In genomic region chr19:47853951-47854795, GRCm38 (mm10) we compare ENCODE assay signal across 7 mouse cellular contexts. TPM values are rescaled to one million over a fixed set of nuclear protein-coding genes. Genes with fewer than 3 reads are reported as not detected.
A peak's percentile ranks its signal among the peaks of the same experiment; 100 is the strongest.
DNase-seq lines count a peak whose midpoint lies in the region; ATAC-seq and TF ChIP-seq lines count a peak whose summit lies in the region.

No protein-coding gene starts in this region.

- WGBS in spleen, adult 2 months = 38% methylated on average over 13 of the region's 13 CpGs
- 18% methylated on average over 13 of the region's 13 CpGs for WGBS in heart, embryonic 15.5 days
- 28% methylated on average over 13 of the region's 13 CpGs for WGBS in liver, embryonic 14.5 days (ENCODE audit: insufficient replicate concordance)

- peaks cover 6% of the 10 kb centered on the region; the same call in 1 of the 2 replicates for H3K27me3 ChIP-seq in spleen, adult 2 months (ENCODE audit: control insufficient read depth, insufficient read depth, low read length)
- no peaks in the 10 kb centered on the region for H3K27me3 ChIP-seq in heart, embryonic 15.5 days
- no peaks in the 10 kb centered on the region; the same call in 1 of the 2 replicates for H3K27me3 ChIP-seq in liver, embryonic 14.5 days (ENCODE audit: control insufficient read depth, insufficient read depth, low read length)

- no peak for TF ChIP-seq EP300 in liver, embryonic 14.5 days (IDR thresholded peaks at IDR 0.05; ENCODE audit: low read depth)

- no peaks in the 10 kb centered on the region for H3K36me3 ChIP-seq in spleen, adult 2 months (ENCODE audit: control insufficient read depth, insufficient read depth, low read length)
- peaks cover under 1% of the 10 kb centered on the region; the same call in 1 of the 2 replicates for H3K36me3 ChIP-seq in heart, embryonic 15.5 days
- H3K36me3 ChIP-seq in liver, embryonic 14.5 days (replicated peaks; ENCODE audit: control insufficient read depth, insufficient read depth, low read depth) = no peaks in the 10 kb centered on the region; the same call in 1 of the 2 replicates

- H3K4me2 ChIP-seq in heart, embryonic 15.5 days = peak overlapping the region; percentile 97
- H3K4me2 ChIP-seq in liver, embryonic 14.5 days (ENCODE audit: low read depth) = peak overlapping the region; percentile 72

- no peak overlapping the region; the same call in 1 of the 2 replicates for H3K9ac ChIP-seq in heart, embryonic 15.5 days
- no peak overlapping the region for H3K9ac ChIP-seq in liver, embryonic 14.5 days (replicated peaks)

- DNase-seq in spleen, adult 2 months (ENCODE audit: low read depth in 1 of 2, low spot score in 2 of 2) = no peak
- no peak for DNase-seq in spleen, postnatal 10 days (ENCODE audit: low spot score in 2 of 2)
- DNase-seq in embryo, embryonic 10.5 days (ENCODE audit: low spot score) = peak; percentile 82
- no peak for DNase-seq in liver, embryonic 14.5 days (ENCODE audit: low read depth in 3 of 3, low spot score in 3 of 3)
- DNase-seq in T-cell, adult 2 months (ENCODE audit: low spot score) = no peak

- TF ChIP-seq CTCF in spleen, adult 2 months (IDR thresholded peaks at IDR 0.05; ENCODE audit: extremely low read depth, insufficient read depth, insufficient read length, insufficient replicate concordance) = no peak
- 0 out of 2 replicates have a peak, but pooled peaks have one; percentile 6 for TF ChIP-seq CTCF in liver, embryonic 14.5 days (IDR thresholded peaks at IDR 0.05; ENCODE audit: low read depth)

- peaks cover 10% of the 10 kb centered on the region for H3K4me1 ChIP-seq in spleen, adult 2 months (ENCODE audit: control insufficient read depth, insufficient read depth, insufficient read length)
- peaks cover 18% of the 10 kb centered on the region for H3K4me1 ChIP-seq in heart, embryonic 15.5 days (replicated peaks)
- peaks cover 0 to 9% of the 10 kb centered on the region in 2 experiments; a peak in 2 of 4 replicates for H3K4me1 ChIP-seq in liver, embryonic 14.5 days (replicated peaks; ENCODE audit: control insufficient read depth in 2 of 2, insufficient read depth in 2 of 2, low read length in 1 of 2)

- H3K9me3 ChIP-seq in heart, embryonic 15.5 days (replicated peaks) = no peaks in the 10 kb centered on the region
- no peaks in the 10 kb centered on the region for H3K9me3 ChIP-seq in liver, embryonic 14.5 days (ENCODE audit: control insufficient read depth, low read length)

- no peak for TF ChIP-seq POLR2A in spleen, adult 2 months (IDR thresholded peaks at IDR 0.05; ENCODE audit: low read depth, low read length)

- peak; percentile 45 for ATAC-seq in heart, embryonic 15.5 days (replicated peaks; ENCODE audit: insufficient number of reproducible peaks, insufficient read depth, low FRiP score, low read depth)
- ATAC-seq in liver, embryonic 14.5 days (ENCODE audit: insufficient read depth) = peak; percentile 61
- ATAC-seq in monocyte, adult 5-6 weeks (replicated peaks; ENCODE audit: insufficient number of reproducible peaks, low FRiP score, low TSS enrichment, poor library complexity, severe bottlenecking) = no peak

- no peak overlapping the region for H3K27ac ChIP-seq in spleen, adult 2 months (ENCODE audit: insufficient read depth, low read length)
- peak overlapping the region; percentile 58 for H3K27ac ChIP-seq in heart, embryonic 15.5 days
- H3K27ac ChIP-seq in liver, embryonic 14.5 days = no peak overlapping the region

- peak overlapping the region; percentile 73; the same call in 1 of the 2 replicates for H3K4me3 ChIP-seq in spleen, adult 2 months (ENCODE audit: extremely low read depth, insufficient read depth, insufficient read length)
- peak overlapping the region; percentile 65 for H3K4me3 ChIP-seq in heart, embryonic 15.5 days
- H3K4me3 ChIP-seq in liver, embryonic 14.5 days (ENCODE audit: insufficient read depth in 1 of 2, low read depth in 2 of 2, low read length in 2 of 2) = peak overlapping the region; percentile 56 to 58

RNA-seq across cellular contexts. Expression of gene Gsto1, which starts 0.6 kb away (rescaled TPM):
- 23.0 and 24.5 TPM in 2 replicates for polyA plus RNA-seq in spleen, adult 2 months (2012; rRNA removed)
- 97.5 and 103 TPM in 2 replicates for polyA plus RNA-seq in heart, embryonic 15.5 days (2015; fragmentation: Nextera tagmentation; extraction: Ambion mirVana)
- 51.7 and 57.2 TPM in 2 replicates for polyA plus RNA-seq in liver, embryonic 14.5 days (2012; rRNA removed)
- 98.9 and 111 TPM in 2 replicates for polyA plus RNA-seq in liver, embryonic 14.5 days (2014; fragmentation: Nextera tagmentation; extraction: Ambion mirVana)
- total RNA-seq in monocyte, adult 5-6 weeks (2017) = 50.9 to 119 TPM (median 77.1 TPM) in 3 replicates

RNA-seq across cellular contexts. Expression of gene Gsto2, which starts 11.2 kb away (rescaled TPM):
- polyA plus RNA-seq in spleen, adult 2 months (2012; rRNA removed) = 0.13 and 0.32 TPM in 2 replicates
- 0.74 and 1.2 TPM in 2 replicates for polyA plus RNA-seq in heart, embryonic 15.5 days (2015; fragmentation: Nextera tagmentation; extraction: Ambion mirVana)
- polyA plus RNA-seq in liver, embryonic 14.5 days (2012; rRNA removed) = 0.08 and 0.28 TPM in 2 replicates
- 0.11 and 0.37 TPM in 2 replicates for polyA plus RNA-seq in liver, embryonic 14.5 days (2014; fragmentation: Nextera tagmentation; extraction: Ambion mirVana)
- 0.43 TPM in 1 of 3 replicates, not detected in the others for total RNA-seq in monocyte, adult 5-6 weeks (2017)
